Mouse (Mus musculus) heart, postnatal 14 days (tissue): ENCODE measurements around the gene Mlc1. TPM values are rescaled to one million over a fixed set of nuclear protein-coding genes. Genes with fewer than 3 reads are reported as not detected.

Experiments used
- DNase-seq, 2 experiments: peaks; one replicate each; pipeline ENCODE4 v3.0.0; 2021 to 2022
- intact Hi-C: fragments of 180-260 bp; cut with DNase I; formaldehyde crosslinking; loops from one replicate; pipeline ENCODE4 v1.15.1; 2025
- long read RNA-seq, 2 experiments: library from polyadenylated mRNA; stranded (forward); transcript quantifications; one replicate each; pipeline ENCODE4 v2.0.0; 2021
- total RNA-seq, 2 experiments: library from RNA; stranded (reverse); gene quantifications; 2 replicates each; pipeline ENCODE4 v1.2.3; 2021

The Mlc1 gene
- total RNA-seq: not detected
- long read RNA-seq, experiment 1: 0 reads
- long read RNA-seq, experiment 2: 0 reads

DNA sequence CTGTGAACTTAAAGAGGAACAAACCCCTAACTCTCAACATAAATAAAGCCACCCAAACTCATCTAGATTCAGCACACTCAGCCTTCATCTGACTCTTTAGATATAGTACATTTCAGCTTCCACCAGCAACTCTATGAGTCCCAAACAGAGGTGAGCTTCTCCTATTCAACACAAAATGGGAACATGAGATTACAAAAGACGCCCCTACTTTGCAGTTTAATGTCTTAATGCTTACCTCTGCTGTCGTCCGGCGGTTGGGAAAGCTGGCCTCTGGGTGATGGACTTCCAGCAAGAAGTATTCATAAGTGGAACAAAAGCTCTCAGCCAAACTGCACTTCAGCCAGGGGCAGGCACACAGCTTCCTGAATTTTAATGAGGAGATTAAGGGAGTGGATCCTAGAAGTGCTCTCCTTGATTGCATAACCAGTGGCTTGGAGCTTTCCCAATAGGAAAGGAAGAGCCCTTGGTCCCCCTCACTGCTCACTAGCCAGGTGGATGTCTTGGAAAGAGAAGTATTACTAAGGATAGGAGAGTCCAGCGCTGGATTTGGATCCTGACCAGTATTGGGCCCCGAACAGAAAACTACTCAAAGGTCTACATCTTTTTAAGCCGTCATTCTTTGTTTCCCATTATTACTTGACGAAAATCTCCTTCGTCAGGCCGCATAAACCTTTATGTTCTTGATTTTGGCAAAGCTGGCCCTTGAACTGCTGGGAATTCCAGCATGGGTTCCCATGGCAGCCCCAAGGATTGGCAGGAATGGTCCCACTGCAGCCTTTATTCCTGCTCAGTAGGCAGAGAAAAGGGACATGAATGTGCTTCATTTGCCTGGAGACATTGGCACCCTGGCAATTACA is at the start of gene Mlc1:
TSS of gene Mlc1 (minus strand) at position 727 of the 857 bp plus-strand sequence.
- intact Hi-C loops: no loop called here
- DNase-seq: no peak

DNA sequence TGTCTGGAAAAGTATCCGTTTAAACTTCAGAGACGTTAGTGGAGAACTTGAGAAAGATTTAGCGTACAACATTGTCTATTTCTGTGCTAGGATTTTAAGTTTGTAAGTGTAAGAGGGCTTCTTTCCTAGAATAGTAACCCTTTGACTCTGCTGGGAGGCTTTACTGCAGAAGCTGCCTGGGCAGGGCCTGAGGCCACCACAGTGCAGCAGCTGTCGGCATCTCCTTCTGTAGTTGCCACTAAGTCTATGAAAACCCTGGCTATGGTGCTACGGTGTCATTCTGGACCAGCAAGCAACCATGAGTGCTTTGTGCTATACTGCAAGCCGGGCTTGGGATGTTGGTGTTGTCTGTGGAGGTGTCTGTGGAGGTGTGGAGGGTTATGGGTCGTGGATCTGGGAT is 41.7 kb upstream of the Mlc1 start:
- intact Hi-C loops: no loop called here
- no peak for DNase-seq

DNA sequence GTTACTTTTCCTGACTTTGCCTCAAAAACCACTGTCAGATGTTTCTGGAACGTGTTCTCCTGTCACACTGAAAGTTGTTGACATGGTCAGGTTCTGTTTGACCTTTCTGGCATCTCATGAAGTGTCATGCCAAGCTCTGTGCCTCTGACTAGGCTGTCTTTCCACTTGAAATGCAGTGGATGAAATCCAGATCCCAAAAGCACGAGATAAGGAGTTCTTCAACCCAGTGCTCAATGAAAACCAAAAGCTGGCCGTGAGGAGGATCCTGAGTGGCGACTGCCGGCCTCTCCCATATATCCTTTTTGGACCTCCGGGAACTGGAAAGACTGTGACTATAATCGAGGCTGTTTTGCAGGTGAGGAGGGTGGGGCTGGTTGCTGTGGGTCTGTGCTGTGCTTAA is 41.3 kb upstream of the Mlc1 start:
- intact Hi-C loops: no loop called here
- peak; percentile 18 to 41 for DNase-seq

DNA sequence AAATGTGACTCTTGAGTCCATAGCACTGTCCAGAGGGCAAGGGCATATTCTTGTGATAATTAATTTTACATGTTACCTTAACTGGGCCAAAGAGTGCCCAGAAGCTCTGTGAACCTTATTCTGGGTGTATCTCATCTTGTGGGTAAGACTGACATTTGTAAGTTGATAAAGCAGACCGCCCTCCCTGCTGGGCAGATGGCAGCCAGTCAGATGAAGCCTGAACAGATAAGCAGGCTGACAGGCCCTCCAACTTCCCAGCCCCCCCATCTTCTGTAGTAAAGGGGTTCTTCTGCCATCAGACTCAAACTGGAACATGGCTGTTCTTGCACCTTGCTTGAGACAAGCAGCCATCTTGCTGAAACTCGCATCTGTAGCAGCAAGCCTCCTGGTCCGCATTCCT is 37.9 kb upstream of the Mlc1 start:
- intact Hi-C loops: no loop called here

DNA sequence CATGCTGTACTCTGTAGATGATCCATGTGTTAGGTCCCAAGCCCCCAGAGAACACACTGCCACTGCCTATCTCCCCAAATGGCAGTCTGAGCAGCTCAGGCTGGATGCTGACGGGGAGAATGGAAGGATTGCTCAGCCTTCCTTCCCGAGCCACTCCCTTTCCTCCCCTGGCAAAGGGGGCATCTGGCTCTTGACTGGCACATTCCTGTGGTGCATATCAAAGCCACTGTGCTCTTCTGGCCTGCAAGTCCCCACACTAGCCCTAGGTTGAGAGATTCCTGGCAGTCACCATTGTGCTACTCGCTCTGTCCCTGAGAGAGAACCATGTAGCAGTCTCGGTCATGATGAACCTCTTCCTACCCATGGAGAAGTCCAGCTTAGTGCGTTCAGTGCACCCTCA is 29.0 kb upstream of the Mlc1 start:
- no peak for DNase-seq
- intact Hi-C loops: no loop called here

More for the DNA sequence above, 37.9 kb upstream of the Mlc1 start:
- no peak for DNase-seq

DNA sequence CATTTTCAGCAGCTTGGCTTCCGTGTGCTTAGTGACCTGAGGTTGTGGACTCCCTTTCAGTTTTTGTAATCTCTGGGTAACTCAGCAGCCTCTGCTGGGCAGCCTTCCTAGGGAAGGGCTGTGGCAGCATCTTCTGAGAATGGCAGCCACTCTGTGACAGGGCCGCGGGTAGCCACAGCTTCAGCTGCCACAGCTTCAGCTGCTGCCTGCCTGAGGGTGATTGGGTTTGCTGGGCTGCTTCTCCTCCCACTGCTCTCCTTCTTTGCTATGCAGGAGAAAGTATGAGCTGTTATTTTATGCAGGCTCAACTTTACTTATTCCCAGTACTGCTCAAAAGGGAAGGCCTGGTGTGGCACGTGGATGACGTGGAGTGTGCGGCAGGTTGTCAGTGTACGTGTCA is 28.2 kb upstream of the Mlc1 start:
- intact Hi-C loops: no loop called here
- no peak for DNase-seq

DNA sequence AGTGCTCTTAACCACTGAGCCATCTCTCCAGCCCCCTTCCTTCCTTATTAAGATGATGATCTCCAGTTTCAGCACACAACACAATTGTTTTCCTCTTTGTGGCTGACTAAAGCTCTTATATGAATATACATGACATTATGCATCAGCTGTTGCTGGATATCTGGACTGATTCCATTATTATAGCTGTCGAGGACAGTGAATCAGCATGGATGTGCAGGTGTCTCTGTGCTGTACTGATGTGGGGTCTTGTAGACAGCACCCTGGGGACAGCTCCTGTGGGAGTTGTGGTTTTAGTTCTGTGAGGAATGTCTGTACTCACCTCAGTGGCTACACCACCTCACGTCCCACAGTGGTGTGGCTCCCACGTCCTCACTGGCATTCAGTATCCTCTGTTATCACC is 22.4 kb upstream of the Mlc1 start:
- intact Hi-C loops: no loop called here
- no peak for DNase-seq

DNA sequence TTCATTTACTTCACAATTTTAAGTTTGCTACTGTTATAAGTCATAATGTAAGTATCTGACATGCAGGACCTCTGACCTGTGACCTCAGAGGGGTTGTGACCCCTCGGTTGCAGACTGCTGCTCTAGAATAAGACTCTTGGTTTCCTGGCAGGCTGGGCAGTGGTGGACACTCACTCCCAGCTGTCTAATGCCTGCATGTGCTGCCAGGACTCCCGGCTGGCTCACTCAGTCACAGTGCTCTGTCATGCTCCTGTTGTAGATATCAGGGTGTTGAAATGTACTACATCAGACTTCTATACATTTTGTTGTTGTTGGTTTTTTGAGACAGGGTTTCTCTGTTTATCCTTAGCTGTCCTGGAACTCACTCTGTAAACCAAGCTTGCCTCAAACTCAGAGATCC is 21.6 kb upstream of the Mlc1 start:
- DNase-seq: no peak
- intact Hi-C loops: no loop called here

DNA sequence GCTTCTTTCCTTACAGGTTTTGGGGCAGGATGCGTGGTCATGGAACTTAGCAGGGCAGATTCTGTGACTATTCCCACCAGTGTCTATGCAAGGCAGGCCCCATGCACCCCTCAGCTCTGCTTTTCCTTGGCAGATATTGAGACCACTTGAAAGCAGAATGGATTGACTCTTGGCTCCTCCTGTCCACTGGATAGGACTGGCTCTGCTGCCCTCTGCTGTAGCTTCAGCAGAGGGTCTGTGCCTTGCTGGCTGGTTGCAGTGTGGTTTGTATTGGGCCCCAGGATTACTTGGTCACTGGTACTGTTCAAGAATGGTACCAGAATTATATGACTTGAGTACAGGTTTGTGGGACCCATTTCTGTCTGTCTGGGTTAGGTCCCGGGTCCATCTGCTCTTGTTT is 20.3 kb upstream of the Mlc1 start:
- intact Hi-C loops: loop anchor here (5.0 kb wide), 1 partner anchor 172 kb away; no protein-coding TSS in a partner anchor
- DNase-seq: peak; percentile 9 to 17

DNA sequence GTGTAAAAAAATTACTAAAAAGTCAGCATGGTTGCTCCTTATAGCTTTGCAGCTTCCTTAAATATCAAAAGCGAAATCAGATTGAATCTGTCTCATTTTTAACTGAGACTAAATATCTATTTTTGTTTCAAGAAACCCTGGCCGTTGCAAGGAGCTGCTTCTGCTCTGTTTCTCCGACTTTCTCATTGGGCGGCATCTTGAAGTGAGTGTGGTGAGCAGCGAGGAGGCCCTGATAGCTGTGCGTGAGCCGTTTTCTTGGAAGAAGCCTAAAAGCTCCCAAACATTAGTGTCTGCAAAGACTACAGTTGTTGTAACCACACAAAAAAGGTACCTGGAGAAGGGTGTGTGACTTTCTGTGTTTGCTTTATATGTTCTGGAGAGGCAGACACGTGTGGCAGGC is 19.8 kb upstream of the Mlc1 start:
- intact Hi-C loops: loop anchor here (5.0 kb wide), 1 partner anchor 171 kb away; no protein-coding TSS in a partner anchor
- no peak for DNase-seq

DNA sequence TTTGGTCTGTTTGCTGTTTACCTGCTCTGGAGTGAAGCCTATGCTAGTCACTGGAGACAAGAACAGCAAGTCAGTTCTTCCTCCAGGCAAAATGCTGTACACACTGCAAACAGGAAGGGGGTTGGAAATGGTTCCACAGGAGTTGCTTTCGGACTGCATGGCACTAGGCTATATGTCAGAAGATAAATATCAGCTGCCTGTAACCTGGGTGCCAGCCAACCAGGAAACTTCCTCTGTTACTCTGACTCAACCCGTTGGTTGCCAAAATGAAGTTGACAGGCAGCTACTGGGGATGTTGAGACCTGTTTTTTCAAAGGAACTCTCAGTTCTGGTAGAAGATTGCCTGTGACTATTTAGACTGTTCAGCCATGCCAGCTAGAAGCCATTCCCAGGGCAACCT is 10.4 kb upstream of the Mlc1 start:
- no peak for DNase-seq

DNA sequence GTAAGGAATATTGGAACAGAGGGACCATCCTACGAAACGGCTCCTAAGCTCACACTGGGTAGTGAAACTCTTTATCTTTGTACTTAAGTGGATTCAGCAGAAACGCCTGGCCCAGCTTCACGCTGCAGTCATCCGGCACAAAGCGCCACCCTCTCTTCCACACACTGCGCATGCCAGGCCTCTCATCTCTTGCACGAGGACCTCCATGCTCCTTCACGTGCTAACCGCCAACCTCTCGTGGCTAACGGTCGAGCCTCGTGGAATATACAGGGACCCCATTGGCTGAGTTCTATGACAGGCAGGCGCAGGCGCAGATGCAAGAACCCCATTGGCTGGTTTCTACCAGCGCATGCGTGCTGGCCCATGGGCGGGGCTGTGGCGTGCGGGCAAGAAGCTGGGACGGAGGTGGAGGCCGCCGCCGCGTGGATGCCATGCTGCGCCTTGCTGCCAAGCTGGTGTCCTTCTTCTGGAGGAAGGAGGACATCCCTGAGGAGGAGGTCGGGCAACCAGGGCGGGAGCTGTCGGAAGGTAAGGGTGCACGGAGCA is 3.8 kb upstream of the Mlc1 start, which contains the start of gene Mov10l1:
TSS of gene Mov10l1 (plus strand) at position 376 of the 546 bp plus-strand sequence.
- intact Hi-C loops: no loop called here

More for the DNA sequence above, 10.4 kb upstream of the Mlc1 start:
- intact Hi-C loops: no loop called here

DNA sequence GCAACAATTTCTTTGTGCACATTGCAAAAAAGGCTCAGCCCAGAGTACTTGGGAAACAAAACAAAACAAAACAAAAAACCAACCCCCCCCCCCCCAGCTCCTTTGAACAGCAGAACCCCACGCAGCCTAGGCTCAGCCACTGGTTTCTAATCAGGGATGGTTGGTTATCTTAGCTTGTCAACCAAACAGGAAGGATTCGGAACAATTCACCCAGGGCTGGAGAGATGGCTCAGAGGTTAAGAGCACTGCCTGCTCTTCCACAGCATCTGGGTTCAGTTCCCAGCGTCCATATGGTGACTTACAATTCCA is 285 bp upstream of the Mlc1 start:
- intact Hi-C loops: no loop called here
- DNase-seq: no peak

More for the DNA sequence above, 3.8 kb upstream of the Mlc1 start, which contains the start of gene Mov10l1:
- DNase-seq: no peak

DNA sequence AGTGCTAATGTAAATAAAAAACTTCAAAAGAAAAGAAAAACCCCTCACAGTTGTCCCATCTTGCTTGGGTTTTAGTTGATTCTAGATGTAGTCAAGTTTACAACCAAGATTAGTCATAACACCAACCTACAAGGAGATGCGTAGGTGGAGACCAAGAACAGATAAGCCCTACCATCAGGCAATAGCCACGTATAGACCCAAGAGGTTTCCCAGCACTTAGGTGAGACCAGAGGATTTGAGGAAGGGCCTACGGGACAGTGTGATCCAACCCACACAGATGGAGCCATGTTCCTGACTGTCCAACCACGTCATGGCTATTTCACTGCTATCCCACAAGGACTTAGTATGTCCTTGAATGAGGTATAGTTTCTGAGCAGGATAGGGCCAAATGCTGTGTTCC is 6.5 kb downstream of the Mlc1 start:
- intact Hi-C loops: no loop called here
- no peak for DNase-seq

DNA sequence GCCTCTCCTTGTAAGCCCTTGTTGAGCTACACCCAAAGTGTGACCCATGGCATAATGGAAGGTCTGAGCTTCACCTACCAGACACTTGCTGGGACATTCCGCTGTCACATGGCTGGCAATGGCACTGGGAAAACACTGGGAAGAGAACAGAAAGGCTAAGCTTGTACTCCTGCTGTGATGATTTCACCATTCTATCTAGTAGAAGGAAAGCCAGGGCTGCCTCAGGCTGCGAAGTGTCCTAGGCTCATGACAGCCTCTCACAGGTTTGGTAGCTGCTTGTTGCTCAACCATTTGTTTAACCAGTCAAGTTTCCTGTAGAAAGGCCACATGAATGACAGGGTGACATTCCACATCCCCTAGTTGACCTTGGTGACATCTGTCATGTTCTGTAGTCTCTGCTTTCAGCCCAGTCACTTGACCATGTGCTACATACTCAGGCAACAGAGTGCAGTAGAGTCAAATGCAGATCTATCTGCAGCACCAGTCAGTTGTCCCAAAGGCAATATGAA is 14.7 kb downstream of the Mlc1 start:
- no peak for DNase-seq
- intact Hi-C loops: no loop called here

DNA sequence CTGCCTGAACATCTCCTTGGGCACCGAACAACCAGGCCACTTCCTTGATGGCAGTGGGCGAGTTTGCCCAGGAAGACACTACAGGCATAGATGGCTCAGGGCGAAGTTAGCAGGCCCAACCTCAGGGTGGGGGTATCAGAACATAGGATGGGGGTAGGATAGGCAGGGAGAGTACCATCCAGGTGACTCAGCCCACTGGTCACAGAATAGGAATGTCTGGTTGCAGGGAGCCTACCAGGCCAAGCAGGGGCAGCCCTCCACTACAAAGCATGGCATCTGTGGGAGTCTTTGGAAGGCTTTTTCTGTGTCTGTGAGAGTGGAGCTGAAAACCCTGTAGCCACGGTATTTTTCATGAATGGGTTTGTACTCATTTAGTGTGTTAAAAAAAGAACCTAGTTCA is 21.3 kb downstream of the Mlc1 start:
- DNase-seq: no peak
- intact Hi-C loops: no loop called here

DNA sequence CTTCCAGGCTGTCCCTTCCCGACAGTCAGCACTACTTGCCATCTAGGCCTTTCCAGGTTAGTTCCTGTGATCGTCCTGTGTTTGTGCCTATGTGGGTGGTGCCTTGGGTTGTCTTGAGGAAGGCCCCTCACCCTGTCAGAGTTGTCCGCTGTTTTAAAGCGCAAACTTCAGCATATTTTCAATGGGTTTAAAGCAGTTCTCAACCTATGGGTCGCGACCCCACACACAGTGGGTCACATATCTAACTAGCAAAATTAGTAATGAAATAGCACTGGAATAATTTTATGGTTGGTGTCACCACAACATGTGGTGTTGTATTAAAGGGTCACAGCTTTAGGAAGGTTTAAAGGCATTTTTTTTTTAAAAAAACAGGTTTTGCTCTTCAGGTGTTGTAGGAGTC is 23.5 kb downstream of the Mlc1 start:
- DNase-seq: no peak
- intact Hi-C loops: no loop called here

DNA sequence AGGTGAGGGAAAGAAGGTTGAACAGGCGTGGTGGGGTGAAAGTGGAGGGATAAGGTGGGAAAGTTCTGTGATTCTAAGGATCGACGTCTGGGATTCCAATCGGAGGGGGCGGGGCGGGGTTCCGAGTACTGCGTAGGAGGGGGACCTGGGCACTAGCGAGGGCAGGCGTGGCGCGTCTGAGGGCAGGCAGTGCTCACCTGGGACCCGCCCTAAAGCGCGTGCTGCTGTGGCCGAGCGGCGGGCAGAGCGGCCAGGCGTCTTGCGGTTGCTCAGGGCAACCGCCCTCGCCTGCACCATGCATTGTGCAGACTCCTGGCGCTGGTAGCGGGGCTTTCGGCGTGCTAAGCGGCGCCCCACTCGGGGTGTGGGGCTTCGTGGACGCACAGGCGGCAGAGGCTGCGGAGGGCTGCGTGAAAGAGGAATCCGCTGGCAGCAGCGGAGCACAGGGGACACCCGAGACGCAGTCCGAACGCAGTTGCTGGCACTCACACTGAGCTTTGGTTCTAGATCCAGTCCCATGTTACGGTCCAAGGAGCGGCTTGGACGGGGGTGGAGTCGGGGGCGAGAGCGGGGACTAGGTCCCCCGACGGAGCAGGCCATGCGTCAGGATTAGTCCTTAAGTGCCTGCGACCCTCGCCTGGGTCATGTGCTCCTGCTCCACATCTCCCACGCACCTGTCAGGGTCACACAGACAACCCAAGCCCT is 24.3 kb downstream of the Mlc1 start, which contains the start of gene Ttll8:
TSS of gene Ttll8 (minus strand) at position 51 of the 705 bp plus-strand sequence.
- DNase-seq: no peak
- intact Hi-C loops: no loop called here

DNA sequence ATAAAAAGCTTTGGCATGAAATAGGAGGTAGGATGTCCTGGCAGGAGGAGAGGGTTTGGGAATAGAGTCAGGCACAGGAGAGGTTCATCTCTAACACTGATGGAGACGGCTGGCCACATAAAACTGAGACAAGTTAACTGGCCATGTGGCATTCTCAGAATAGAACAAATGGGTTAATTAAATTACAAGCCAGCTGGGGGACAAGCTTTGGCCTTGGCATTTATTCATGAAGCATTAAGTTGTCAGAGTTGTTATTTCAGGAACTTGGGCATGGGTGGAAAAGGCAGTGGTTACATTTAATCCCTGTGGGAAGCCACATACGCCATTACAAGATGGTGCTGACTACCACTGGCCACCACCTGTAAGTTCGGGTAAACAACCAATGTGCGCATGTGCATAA is 27.6 kb downstream of the Mlc1 start:
- intact Hi-C loops: no loop called here
- no peak for DNase-seq

DNA sequence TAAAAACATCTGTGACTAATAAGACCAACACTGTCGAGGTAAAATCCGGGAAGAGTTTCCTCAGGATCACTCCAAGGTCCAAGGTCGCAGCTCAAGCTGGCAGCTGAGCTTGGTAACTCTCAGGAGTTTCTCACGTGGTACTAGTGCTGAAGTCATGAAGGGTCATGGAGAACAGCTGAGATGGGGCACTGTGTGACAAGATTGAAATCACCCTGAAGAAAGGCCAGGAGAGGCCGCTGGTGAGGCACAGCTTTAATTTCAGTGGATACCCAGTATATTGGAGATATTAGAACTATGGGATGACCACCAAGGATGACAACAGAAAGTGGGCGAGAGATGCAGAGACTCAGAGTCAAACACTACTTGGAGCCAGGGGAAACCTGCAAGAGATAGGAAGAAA is 32.0 kb downstream of the Mlc1 start:
- intact Hi-C loops: no loop called here
- no peak for DNase-seq

DNA sequence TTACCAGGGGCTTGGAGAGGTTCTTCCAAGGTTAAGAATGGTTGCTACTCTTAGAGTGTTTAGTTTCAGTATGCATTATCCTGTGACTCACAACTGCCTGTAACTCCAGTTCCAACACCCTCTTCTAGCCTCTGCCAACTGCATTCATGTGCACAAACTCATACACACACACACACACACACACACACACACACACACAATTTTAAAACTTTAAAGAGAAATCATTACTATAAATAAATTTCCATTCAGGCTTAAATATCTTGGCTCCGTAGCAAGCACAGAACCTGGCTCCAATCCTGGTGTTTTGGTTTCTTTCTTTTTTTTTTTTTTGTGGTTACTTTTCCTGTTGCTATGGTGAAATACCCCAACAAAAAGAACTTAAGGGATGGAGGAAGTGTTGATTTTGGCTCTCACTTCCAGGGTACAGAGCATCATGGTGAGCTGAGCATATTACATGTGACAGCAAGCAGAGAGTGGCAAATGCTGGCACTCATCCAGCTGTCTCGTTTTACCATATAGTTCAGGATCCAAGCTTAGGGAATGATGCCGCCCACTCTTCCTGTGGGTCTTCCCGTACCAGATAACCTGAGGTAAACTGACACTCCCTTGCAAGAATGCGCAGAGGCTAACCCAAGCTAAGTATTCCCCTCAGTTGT is 34.8 kb downstream of the Mlc1 start:
- DNase-seq: no peak
- intact Hi-C loops: no loop called here
